Mouse (Mus musculus): Measurements from ENCODE around the gene Hist1h2ab. TPM values are rescaled to one million over a fixed set of nuclear protein-coding genes. Genes with fewer than 3 reads are reported as not detected.
"Not testable (repeated sequence)": the region's sequence is repeated elsewhere in the genome, so short reads cannot be mapped to it uniquely, and the experiment has no call there.

The Hist1h2ab gene
- polyA plus RNA-seq, 1 experiment from 2014 or later: 49.6 TPM

DNA sequence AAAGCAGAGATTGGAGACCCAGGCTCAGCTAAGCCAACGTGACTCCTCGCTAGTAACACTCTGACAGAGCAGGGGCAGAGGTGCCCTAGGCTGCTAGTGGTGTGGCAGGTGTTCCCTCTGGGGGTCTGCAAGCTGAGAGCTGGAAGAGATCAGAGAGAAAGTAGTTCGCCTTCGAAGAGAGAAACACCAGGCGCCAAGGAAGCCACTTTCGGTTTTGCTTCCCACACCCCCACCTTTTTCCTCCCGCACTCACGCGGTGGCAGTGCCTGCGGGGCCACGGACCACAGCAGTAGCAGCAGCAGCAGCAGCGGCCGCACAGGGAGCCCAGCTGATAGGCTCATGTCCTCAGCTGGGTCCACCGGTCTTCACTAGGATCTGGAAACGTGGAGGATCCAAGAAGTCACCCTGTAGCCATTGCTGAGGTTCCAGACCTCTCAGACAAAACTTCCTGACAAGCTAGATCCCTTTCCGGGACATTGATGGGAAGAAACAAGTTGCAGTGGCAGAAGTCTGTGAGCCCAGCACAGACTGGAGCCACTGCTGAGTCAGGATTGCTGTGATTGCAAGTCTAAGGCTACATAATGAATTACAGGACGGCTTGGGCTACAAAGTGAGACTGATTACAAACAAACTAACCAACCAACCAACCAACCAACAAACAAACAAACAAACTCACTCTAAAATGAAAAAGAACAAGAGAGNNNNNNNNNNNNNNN lies 40.4 kb upstream of the Hist1h2ab start, which contains the start of gene Hfe:
Hfe (minus strand) TSS at position 481 of the 716 bp plus-strand sequence.
- Histone ChIP-seq H3K27ac (ENCODE audit: low read depth) (no peak within 1 kb of the TSS), H3K36me3 (ENCODE audit: control insufficient read depth, insufficient read depth, low read length) (no peaks in the 10 kb centered on the region), H3K27me3 (replicated peaks; ENCODE audit: control insufficient read depth, insufficient read depth, low read length) (no peaks in the 10 kb centered on the region), H3K4me3 (ENCODE audit: low read depth, low read length) (peak within 1 kb of the TSS; percentile 40), H3K4me1 (replicated peaks; ENCODE audit: control insufficient read depth, insufficient read depth, low read length) (0 out of 2 replicates have a peak, but pooled peaks cover 4% of the 10 kb centered on the region), H3K4me2 (ENCODE audit: low read length) (peak within 1 kb of the TSS; percentile 80), H3K9ac (ENCODE audit: low read length) (peak within 1 kb of the TSS; percentile 38), H3K9me3 (ENCODE audit: control insufficient read depth, low read length) (no peaks in the 10 kb centered on the region)
- peak; percentile 79 for DNase-seq (ENCODE audit: low spot score)
- peak; percentile 60; the same call in 1 of the 2 replicates for ATAC-seq (replicated peaks; ENCODE audit: low FRiP score, low TSS enrichment, low read depth)
- WGBS: 4% methylated on average over 17 of the region's 17 CpGs

DNA sequence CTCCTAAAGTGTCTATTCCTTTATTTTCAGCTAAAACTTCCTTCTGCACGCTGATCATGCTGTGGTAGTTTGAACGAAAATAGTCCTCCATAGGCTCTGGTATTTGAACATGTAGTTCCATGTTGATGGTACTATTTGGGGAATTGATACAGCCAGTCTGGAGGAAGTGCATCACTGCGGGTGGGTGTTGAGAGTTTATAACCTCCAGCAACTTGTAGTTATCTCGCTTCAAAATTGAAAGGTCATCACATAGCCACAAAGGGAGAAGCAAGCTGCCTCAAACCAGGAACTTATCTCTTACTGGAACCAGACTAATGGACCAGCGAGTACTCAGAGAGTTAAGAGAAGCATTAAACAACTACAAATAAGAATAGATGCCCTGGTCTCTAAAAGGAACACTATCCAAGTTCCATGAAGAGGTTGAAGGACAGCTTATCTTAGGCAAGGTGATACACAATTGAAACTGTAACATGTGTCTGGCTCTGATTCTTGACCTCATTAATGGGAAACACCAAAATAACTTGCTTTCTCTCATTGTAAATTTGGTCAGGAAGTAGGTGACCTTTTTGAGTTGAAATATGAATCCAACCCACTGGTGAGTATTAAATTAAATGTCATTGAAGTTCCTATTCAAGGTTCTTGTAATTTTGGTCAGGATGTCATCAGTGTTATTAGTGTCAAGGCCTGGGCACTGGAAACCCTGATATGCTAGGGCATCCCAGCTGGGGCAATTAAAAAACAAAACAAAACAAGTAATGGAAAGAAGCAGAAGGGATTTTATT lies 34.5 kb upstream of the Hist1h2ab start:
- H3K9ac ChIP-seq (ENCODE audit: low read length): no peak overlapping the region
- WGBS: 86% methylated on average over 5 of the region's 5 CpGs
- no peaks in the 10 kb centered on the region for H3K36me3 ChIP-seq (ENCODE audit: control insufficient read depth, insufficient read depth, low read length)
- H3K27ac ChIP-seq (ENCODE audit: low read depth): no peak overlapping the region
- no peak overlapping the region for H3K4me3 ChIP-seq (ENCODE audit: low read depth, low read length)
- no peak overlapping the region for H3K4me2 ChIP-seq (ENCODE audit: low read length)
- no peak for DNase-seq (ENCODE audit: low spot score)
- H3K4me1 ChIP-seq (replicated peaks; ENCODE audit: control insufficient read depth, insufficient read depth, low read length): no peaks in the 10 kb centered on the region
- no peak for ATAC-seq (replicated peaks; ENCODE audit: low FRiP score, low TSS enrichment, low read depth)
- H3K9me3 ChIP-seq (ENCODE audit: control insufficient read depth, low read length): no peaks in the 10 kb centered on the region
- no peaks in the 10 kb centered on the region for H3K27me3 ChIP-seq (replicated peaks; ENCODE audit: control insufficient read depth, insufficient read depth, low read length)

DNA sequence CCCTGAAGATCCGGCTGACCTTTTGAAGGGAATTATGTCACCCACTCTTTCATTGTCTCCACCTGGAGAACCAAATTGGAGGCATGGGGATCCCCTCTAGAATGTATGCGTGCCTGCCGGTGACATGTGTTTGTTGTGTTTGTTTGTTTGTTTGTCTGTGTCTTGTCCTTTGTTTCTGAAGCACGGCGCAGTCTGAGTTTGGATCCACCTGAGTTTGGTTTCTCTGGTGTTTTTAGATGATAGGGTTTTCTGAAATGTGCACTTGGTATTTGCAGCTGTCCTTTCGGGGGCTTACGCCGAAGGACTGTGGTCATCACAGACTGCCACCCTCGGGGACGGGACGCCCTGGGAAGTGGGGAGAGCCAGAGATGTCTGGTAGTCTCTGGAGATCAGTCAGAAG lies 33.8 kb upstream of the Hist1h2ab start:
- Histone ChIP-seq H3K36me3 (ENCODE audit: control insufficient read depth, insufficient read depth, low read length) (no peaks in the 10 kb centered on the region), H3K27me3 (replicated peaks; ENCODE audit: control insufficient read depth, insufficient read depth, low read length) (no peaks in the 10 kb centered on the region), H3K9me3 (ENCODE audit: control insufficient read depth, low read length) (no peaks in the 10 kb centered on the region), H3K27ac (ENCODE audit: low read depth) (no peak overlapping the region), H3K4me1 (replicated peaks; ENCODE audit: control insufficient read depth, insufficient read depth, low read length) (no peaks in the 10 kb centered on the region), H3K9ac (ENCODE audit: low read length) (no peak overlapping the region), H3K4me3 (ENCODE audit: low read depth, low read length) (no peak overlapping the region), H3K4me2 (ENCODE audit: low read length) (no peak overlapping the region)
- DNase-seq (ENCODE audit: low spot score) (no peak), ATAC-seq (replicated peaks; ENCODE audit: low FRiP score, low TSS enrichment, low read depth) (no peak)
- WGBS: 49% methylated on average over 11 of the region's 11 CpGs

DNA sequence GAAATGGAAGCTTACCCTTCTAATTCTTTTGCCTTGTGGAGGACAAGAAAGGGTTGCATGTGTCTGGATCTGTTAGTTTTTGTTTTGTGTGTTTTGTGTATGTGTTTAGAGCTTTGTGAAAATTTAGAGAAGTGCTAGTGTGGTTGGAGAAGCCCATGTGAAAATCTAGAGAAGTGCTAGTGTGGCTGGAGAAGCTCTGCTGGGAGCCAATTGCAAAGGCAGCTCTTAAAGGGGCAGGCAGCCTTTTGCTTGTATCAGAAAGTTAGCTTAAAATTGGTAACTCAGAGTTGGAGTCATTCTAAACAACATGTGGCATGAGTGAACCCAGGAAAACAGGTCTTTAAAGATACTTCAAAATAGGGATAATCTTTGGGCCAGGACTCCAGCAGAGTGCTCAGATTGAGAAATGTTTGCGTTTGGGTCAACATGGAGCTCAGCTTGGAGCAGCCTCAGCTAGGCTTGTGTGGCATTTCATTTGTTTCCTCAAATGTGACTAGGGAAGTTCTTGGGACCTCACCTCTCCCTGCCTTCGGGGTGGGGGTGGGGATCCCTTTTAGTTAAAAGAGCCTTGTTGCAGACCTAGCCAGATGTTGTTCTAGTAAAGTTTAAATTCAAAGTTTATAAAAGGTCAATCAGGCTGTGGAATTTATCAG lies 33.2 kb upstream of the Hist1h2ab start:
- 12% methylated on average over 2 of the region's 2 CpGs for WGBS
- not testable (repeated sequence) for H3K9ac ChIP-seq (ENCODE audit: low read length); H3K4me2 ChIP-seq (ENCODE audit: low read length); H3K27ac ChIP-seq (ENCODE audit: low read depth); DNase-seq (ENCODE audit: low spot score); H3K4me3 ChIP-seq (ENCODE audit: low read depth, low read length); H3K9me3 ChIP-seq (ENCODE audit: control insufficient read depth, low read length); H3K36me3 ChIP-seq (ENCODE audit: control insufficient read depth, insufficient read depth, low read length); H3K4me1 ChIP-seq (replicated peaks; ENCODE audit: control insufficient read depth, insufficient read depth, low read length); H3K27me3 ChIP-seq (replicated peaks; ENCODE audit: control insufficient read depth, insufficient read depth, low read length); ATAC-seq (replicated peaks; ENCODE audit: low FRiP score, low TSS enrichment, low read depth)

DNA sequence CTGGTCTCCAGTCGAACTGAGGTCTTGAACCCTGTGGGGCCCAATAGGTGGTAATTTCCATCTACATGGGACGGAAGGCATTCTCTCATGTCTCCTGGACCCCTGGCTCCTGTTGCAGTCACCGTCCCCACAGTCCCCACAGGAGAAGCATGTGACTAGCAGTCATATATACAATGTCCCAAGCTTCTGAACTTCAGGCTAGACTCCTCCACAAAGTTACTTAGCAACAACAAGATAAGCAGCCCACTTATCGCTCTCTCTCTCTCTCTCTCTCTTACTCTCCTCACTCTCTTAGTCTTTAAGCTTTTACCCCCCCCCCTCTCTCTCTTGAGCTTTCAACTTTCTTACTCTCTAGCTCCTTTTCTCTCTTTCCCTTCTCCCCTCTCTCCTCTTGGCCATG lies 26.7 kb upstream of the Hist1h2ab start:
- no peaks in the 10 kb centered on the region for H3K9me3 ChIP-seq (ENCODE audit: control insufficient read depth, low read length)
- DNase-seq (ENCODE audit: low spot score): no peak
- no peaks in the 10 kb centered on the region for H3K36me3 ChIP-seq (ENCODE audit: control insufficient read depth, insufficient read depth, low read length)
- H3K27me3 ChIP-seq (replicated peaks; ENCODE audit: control insufficient read depth, insufficient read depth, low read length): no peaks in the 10 kb centered on the region
- no peak overlapping the region for H3K4me2 ChIP-seq (ENCODE audit: low read length)
- H3K4me3 ChIP-seq (ENCODE audit: low read depth, low read length): no peak overlapping the region
- no peak for ATAC-seq (replicated peaks; ENCODE audit: low FRiP score, low TSS enrichment, low read depth)
- WGBS: 75% methylated on average over 4 of the region's 4 CpGs
- H3K27ac ChIP-seq (ENCODE audit: low read depth): no peak overlapping the region
- no peak overlapping the region for H3K9ac ChIP-seq (ENCODE audit: low read length)
- H3K4me1 ChIP-seq (replicated peaks; ENCODE audit: control insufficient read depth, insufficient read depth, low read length): no peaks in the 10 kb centered on the region

DNA sequence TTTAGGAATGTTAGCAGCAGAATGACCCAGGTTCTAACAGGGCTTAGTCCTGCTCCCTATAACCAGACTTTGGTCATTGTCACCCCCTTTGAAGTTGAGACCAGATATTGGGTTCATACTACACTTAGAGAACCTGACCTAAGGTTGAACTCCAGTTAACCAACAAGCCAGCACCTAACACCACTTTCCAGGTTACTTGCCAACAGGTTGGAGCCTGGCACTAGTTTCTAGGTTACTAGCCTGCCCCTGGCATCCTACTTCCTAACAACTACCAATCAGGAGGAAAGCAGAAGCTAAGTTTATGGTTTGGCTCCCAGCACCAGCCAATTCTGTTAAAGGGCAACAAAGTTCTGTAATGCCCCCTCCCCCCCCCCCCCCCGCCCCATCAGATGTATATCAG lies 25.7 kb upstream of the Hist1h2ab start:
- Histone ChIP-seq H3K4me2 (ENCODE audit: low read length) (no peak overlapping the region), H3K27ac (ENCODE audit: low read depth) (no peak overlapping the region), H3K4me1 (replicated peaks; ENCODE audit: control insufficient read depth, insufficient read depth, low read length) (no peaks in the 10 kb centered on the region), H3K9me3 (ENCODE audit: control insufficient read depth, low read length) (no peaks in the 10 kb centered on the region), H3K36me3 (ENCODE audit: control insufficient read depth, insufficient read depth, low read length) (no peaks in the 10 kb centered on the region), H3K9ac (ENCODE audit: low read length) (no peak overlapping the region), H3K27me3 (replicated peaks; ENCODE audit: control insufficient read depth, insufficient read depth, low read length) (no peaks in the 10 kb centered on the region), H3K4me3 (ENCODE audit: low read depth, low read length) (no peak overlapping the region)
- no CpG with 5 or more reads among the region's 1 CpGs for WGBS
- ATAC-seq (replicated peaks; ENCODE audit: low FRiP score, low TSS enrichment, low read depth) (no peak), DNase-seq (ENCODE audit: low spot score) (no peak)

DNA sequence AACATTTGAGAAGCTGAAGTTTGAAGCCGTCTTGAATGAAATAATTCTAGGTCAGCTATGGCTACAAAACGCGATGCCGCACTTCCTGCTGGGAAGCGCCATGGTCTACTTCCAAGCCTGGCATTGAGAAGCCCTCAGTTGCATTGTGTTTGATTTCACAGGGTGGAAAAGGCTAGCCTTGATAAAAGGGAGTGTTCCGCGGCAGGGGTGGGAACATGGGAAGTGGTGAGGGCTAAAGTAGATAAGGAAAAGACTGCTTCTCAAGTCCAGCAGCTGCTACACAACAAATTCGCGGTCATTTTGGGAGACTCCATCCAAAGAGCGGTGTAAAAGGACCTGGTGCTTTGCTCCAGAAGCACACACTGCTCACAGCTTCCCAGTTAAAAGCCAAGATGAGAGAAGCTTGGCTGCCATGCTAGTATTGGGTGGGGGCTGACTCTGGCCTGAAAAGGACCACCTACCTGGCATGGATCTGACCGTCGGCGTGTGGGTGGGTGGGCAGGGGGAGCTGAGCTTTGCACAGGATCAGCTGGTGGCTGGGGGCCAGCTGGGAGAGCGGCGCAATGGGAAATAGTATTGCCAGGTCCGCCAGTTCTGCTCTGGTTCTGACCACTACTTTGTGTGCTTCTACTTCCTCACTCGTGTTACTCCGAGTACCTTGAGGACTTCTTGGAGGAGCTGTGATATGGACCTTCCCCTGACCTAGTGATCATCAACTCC lies 22.3 kb upstream of the Hist1h2ab start:
- Histone ChIP-seq H3K27me3 (replicated peaks; ENCODE audit: control insufficient read depth, insufficient read depth, low read length) (no peaks in the 10 kb centered on the region), H3K4me3 (ENCODE audit: low read depth, low read length) (no peak overlapping the region), H3K9me3 (ENCODE audit: control insufficient read depth, low read length) (no peaks in the 10 kb centered on the region), H3K27ac (ENCODE audit: low read depth) (no peak overlapping the region), H3K4me1 (replicated peaks; ENCODE audit: control insufficient read depth, insufficient read depth, low read length) (no peaks in the 10 kb centered on the region), H3K36me3 (ENCODE audit: control insufficient read depth, insufficient read depth, low read length) (no peaks in the 10 kb centered on the region), H3K9ac (ENCODE audit: low read length) (no peak overlapping the region), H3K4me2 (ENCODE audit: low read length) (no peak overlapping the region)
- no peak for ATAC-seq (replicated peaks; ENCODE audit: low FRiP score, low TSS enrichment, low read depth)
- 90% methylated on average over 18 of the region's 18 CpGs for WGBS
- DNase-seq (ENCODE audit: low spot score): no peak

DNA sequence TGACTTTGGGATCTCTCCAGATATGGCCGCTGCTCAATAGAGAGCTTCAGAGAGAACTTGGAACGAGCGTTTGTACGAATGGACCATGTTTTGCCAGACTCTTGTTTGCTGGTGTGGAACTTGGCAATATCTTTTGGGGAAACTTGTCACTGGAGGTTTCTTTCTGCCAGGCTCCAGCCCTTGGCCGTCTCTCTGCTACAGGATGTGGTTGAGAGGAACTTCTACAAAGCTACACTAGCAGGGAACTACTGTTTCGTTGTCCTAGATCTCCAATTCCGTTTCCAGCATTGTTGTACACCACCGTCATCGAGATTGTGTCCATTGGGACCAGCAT lies 21.8 kb upstream of the Hist1h2ab start:
- Histone ChIP-seq H3K27ac (ENCODE audit: low read depth) (no peak overlapping the region), H3K9ac (ENCODE audit: low read length) (no peak overlapping the region), H3K27me3 (replicated peaks; ENCODE audit: control insufficient read depth, insufficient read depth, low read length) (no peaks in the 10 kb centered on the region), H3K36me3 (ENCODE audit: control insufficient read depth, insufficient read depth, low read length) (no peaks in the 10 kb centered on the region), H3K4me3 (ENCODE audit: low read depth, low read length) (no peak overlapping the region), H3K4me2 (ENCODE audit: low read length) (no peak overlapping the region), H3K9me3 (ENCODE audit: control insufficient read depth, low read length) (no peaks in the 10 kb centered on the region), H3K4me1 (replicated peaks; ENCODE audit: control insufficient read depth, insufficient read depth, low read length) (no peaks in the 10 kb centered on the region)
- DNase-seq (ENCODE audit: low spot score) (no peak), ATAC-seq (replicated peaks; ENCODE audit: low FRiP score, low TSS enrichment, low read depth) (no peak)
- 88% methylated on average over 9 of the region's 9 CpGs for WGBS

Data from intestine, embryonic 14.5 days (tissue).